Mouse (Mus musculus) skeletal muscle tissue, adult 2 months (tissue): Measurements from ENCODE around the gene Aif1.
A peak's percentile ranks its signal among the peaks of the same experiment; 100 is the strongest.

Source experiments
- DNase-seq: peaks from one replicate; pipeline ENCODE4 v3.0.0-alpha.2; 2012; ENCODE audit warnings: low read depth, low spot score

Gene Aif1

DNA sequence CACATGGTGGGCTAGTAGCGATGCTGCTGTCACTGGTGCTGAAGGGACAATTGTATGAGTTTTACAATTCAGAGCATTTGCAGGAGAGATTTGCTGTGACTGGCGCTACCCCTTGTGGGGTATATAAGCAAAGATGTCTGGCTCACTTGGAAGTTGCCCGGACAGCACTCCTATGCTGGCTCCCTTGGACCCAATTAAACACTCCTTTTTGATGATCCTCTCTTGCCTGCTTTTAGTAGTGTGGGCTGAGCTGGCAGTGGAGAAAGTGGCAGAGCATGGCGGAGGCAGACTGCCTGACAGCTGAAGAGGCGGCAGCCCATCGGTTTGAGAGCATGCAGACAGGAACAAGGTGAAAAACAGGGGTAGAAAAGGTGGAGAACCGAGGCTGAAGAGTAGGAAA lies 8.1 kb downstream of the Aif1 start:
- DNase-seq: no peak

DNA sequence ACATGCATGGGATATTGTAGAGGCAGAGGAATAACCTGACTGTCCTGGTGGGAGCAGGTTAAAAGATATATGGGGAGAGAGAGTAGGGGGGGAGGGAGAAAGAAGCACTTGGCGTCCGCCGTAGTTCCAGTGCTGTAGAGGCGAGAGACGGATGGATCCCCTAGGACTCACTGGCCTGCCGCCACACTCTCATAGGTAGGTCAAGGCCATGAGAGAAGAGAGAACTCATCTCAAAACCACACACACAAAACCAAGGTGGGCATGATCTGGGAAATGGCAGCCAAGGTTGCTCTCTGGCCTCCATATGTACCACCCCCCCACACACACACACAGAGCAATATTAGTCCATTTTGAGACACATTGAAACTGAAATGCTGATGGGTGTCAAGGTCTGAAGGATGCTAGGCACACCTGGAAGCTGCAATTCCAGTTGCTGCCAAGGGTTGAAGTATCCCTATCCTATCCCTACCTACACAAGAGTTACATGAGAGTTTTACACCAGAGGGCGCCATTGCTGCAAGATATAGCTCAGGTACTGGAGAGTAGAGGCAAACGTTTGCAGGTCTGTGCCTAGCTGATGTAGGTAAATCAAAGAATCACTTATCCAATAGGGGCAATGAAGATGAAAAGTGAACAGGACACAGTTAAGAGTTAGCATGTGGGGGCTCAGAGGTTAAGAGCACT lies 9.4 kb downstream of the Aif1 start:
- no peak for DNase-seq

- no peak for DNase-seq
Observed at GRCm38 (mm10) chr17:35165451-35166155, 10.3 kb downstream of the Aif1 start.

- peak; percentile 100 for DNase-seq
Observed at GRCm38 (mm10) chr17:35164568-35165450, 11.1 kb downstream of the Aif1 start, which contains the start of gene Prrc2a. TSS of gene Prrc2a (minus strand) at chr17:35164897.

- DNase-seq: no peak
Observed at GRCm38 (mm10) chr17:35164218-35164567, 11.7 kb downstream of the Aif1 start.

- no peak for DNase-seq
Observed at GRCm38 (mm10) chr17:35163326-35164081, 12.4 kb downstream of the Aif1 start.

DNA sequence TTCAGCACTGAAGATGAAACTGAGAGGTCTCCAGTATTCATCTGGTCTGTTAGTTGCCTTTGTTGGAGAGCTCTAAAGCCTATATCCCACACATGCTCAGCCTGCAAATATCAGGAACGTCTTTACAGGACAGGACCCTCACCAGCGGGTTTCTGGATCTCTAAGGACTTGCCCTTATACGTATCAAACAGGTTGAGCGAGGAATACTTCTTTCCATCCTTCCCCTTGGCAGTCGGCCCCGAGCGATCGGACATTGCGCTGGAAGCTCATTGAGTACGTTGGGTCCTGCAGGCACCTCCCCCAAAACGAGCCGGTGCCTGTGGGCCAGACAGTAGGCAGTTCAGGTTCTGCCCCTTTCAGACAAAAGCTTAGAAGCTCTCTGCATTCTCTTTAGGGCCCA lies 13.1 kb downstream of the Aif1 start:
- DNase-seq: no peak

DNA sequence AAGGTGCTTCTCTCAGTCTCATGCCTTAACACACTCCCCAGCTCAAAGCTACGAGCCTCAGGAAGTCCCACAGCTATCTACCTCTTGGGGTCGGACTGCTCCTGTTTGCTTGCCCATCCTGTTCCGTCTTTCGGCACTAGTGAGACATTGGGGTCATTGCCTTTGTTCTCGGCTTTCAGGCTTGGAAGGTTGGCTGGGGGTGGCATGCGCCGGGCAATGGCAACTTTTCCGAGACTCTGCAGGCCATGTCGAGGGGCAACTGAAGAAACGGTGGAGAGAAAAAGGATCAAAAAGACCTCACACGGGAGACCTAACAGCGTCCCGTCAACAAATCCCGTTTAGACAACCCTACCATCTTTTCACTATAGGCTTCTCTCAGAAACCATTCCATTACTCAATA lies 13.7 kb downstream of the Aif1 start:
- DNase-seq: no peak

DNA sequence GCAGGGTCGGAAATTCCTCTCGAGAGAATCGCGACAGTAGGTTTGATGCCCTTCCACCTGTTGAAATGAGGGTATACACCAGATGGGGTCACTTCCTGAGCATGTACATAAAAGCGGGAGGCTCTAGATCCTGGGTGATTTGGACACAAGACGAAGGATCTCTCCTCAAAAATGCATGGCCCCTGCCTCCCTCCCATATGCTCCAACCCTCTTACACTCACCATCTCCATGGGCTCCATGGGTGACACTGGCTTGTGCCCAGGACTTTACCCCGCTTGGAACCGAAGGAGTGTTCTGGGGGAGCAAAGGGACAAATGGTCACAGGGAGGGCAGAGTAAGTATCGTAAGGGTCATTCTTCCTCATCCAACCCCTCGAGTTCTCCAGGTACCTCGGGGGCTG lies 14.4 kb downstream of the Aif1 start:
- DNase-seq: no peak

DNA sequence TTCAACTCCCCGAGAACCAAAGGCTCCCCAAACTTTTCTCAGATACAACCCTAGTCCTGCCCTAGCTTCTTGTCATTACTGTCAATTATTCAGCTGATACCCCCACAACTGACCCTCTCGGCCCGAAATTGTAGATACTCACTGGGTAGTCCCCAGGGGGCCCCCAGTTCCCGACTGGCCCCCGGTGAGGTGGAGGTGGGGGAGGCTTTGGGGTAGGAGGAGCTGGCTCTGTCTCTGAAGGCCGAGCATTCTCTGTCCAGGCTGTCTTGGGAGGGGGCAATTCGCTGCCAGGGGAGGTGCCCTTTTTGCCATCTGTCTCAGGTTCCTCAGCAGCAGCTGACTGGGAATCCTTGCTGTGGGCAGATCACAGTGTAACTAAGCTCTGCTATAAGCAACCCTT lies 16.2 kb downstream of the Aif1 start:
- DNase-seq: no peak

DNA sequence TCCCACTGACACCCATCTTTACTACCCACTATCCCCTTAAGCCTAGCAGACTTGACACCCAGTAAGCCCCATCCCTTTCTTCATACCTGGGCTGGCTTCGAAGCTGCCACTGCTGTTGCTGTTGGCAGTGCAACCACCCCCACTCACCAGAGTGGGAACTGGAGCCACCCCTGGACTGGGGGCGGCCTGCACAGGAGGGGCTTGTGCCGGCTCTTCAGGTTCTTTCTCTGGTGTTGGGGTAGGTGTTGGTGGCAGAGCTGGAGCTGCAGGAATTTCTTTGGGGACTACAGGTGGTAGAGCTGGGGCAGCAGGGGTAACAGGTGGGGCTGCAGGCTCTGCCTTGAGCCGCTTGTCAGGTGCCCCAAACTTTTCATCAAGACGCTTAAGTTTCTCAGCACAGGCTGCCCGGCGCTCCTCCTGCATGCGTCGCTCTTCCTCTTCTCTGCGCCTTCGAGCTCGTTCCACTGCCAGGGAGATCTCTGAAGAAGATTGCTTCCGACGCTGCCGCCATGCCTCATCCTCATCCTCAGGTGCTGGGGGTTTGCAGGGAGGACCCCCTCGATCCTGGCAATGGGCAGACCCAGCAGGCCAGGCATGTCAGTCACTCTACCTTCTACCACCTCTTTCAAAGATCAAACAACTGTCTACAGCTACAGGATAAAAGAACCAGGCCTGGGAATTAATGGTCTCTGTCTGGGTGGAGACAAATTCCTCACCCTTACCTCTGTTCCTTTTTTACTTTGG lies 16.8 kb downstream of the Aif1 start:
- no peak for DNase-seq

GRCm38 (mm10) chr17:35157661-35158175 lies 18.1 kb downstream of the Aif1 start:
- DNase-seq: no peak

DNA sequence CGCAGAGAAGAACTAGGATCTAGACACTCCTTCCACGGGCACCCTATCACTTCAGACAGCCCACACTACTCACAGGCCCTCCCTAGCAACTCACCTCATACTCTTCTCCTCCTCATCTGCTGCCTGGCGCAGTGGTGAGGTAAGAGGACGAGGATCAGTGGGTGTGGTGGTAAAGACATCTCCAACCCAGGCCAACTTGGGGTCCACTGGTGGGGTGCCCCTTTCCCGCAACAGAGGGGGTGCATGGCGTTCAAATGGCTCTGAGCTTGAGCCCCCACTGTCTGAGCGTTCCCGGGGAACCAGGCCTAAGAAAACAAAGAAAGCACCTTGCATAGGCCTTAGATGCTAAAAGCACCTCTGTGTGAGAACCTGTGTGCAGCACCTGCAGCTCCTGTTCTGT lies 18.6 kb downstream of the Aif1 start:
- no peak for DNase-seq

DNA sequence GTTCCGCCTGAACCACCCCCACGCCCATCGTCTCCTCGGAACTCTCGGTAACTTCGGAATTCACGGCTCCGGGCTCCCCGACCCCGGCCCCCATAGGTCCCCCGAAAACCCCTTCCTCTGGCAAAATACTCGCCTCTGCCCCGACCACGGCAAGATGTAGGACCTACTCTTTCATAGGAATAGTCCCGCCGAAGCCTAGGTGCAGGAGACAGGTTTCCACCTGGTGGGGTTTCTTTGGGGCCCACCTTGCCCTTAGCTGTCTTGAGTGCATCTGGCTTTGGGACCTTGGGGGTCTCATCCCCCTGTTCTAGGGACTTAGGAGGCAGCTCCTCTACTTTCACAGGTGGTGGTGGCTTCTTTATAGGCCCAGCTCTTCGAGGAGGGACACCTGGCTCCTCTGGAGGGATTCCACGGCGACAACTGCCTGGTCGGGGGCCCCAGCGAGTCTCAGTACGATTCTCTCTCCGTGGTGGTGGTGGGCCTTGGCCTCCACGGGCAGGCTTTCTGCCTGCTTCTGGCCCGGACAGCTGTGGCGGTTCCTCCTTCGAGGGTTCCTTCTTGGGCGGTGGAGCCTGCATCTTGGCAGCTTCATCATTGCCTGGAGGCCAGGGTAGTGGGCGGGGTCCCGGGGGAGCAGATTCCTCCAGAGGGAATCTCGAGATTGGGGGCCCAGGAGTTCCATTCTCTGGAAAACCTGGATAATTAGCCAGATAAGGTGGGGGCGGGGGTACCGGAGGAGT lies 19.2 kb downstream of the Aif1 start:
- DNase-seq: no peak

DNA sequence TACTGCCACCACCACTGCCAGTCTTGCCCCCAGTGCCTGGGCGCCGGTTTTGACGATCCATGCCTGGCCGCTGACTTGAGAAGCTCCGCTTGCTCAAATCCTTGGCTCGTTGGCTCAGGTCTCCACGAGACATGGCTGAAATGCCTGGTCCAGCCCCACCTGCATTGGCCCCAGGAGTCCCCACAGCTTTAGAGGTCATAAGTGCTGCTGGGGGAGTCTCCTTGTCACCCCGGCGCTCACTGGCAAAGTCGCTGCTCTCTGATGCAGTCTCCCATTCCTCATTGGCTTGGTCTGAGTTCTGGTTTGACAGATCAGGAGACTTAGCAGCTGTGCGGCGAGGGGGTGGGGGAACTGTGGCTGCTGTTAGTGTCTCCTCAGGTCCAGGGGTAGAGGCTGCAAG lies 20.4 kb downstream of the Aif1 start:
- no peak for DNase-seq

DNA sequence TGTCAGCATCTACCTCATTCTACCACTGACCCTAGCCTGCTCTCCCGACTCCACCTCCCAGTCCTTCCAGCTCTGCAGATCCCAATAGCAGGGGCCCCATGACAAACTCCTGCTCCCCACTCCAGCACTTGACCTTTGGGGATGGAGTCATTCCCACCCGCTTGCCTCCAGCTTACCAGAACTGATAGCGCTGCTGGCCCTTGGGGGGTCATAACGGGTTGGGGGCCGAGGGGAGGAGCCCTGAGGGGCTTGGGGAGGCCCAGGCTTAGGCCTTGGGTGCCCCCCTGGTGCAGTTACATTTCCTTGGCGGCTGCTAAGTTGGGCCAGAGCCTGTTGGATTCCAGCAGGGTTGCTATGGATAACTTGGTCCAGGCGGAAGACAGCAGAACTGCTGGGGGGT lies 21.3 kb downstream of the Aif1 start:
- DNase-seq: no peak

DNA sequence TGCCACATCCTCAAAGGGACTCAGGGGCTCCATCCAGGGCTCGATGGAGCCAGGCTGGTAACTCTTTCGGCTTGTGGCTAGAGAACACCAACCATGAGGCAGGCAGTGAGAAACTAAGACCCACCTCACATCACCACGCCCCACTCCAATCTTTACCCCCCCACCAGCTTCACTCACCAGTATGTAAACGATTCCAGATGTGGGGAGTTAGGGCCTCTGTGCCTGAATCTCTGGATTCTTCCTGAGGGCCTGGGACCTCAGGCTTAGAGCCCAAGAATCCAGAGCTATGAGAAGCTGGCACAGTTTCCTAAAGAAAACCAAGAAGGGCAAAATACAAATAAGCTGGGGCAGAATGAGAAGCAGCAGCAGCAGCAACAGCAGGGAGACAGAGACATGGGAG lies 21.9 kb downstream of the Aif1 start:
- DNase-seq: no peak

GRCm38 (mm10) chr17:35153077-35153476 lies 22.8 kb downstream of the Aif1 start:
- DNase-seq: no peak

- no peak for DNase-seq
Observed at GRCm38 (mm10) chr17:35152121-35152520, 23.7 kb downstream of the Aif1 start.
